Mouse (Mus musculus) MEL (cell line): ENCODE results near the gene Cnih1. TPM values are rescaled to one million over a fixed set of nuclear protein-coding genes. Genes with fewer than 3 reads are reported as not detected.

Experiments
- DNase-seq: peaks from one replicate; pipeline ENCODE4 v3.0.0; 2011; ENCODE audit warnings: low read depth, low spot score
- H3K27ac ChIP-seq: 2 replicates; pipeline ENCODE4 v1.5.1; 2012; ENCODE audit warnings: low read depth, mild to moderate bottlenecking, control low read depth, low read length, moderate library complexity; ENCODE audit not compliant: control insufficient read depth
- H3K27me3 ChIP-seq, 2 experiments: fragments of 150-350 bp in 1 of 2; sonication (generic) in 1 of 2; 2 replicates each; pipeline ENCODE4 v1.6.1; 2012; ENCODE audit warnings: low read length in 2 of 2, mild to moderate bottlenecking in 2 of 2, improper control_type of control experiment in 1 of 2, moderate library complexity in 1 of 2; ENCODE audit not compliant: insufficient read depth in 2 of 2, control insufficient read depth in 1 of 2
- H3K36me3 ChIP-seq, 2 experiments: 2 replicates each; pipeline ENCODE4 v1.6.1; 2012 to 2014; ENCODE audit warnings: low read length in 2 of 2, improper control_type of control experiment in 1 of 2, inconsistent platforms in 1 of 2, mild to moderate bottlenecking in 1 of 2; ENCODE audit not compliant: insufficient read depth in 2 of 2, control insufficient read depth in 1 of 2
- H3K4me1 ChIP-seq, 2 experiments: fragments of 150-350 bp in 1 of 2; sonication (generic) in 1 of 2; 2 replicates each; pipeline ENCODE4 v1.6.1; 2012; ENCODE audit warnings: low read length in 2 of 2, improper control_type of control experiment in 1 of 2, mild to moderate bottlenecking in 1 of 2; ENCODE audit not compliant: insufficient read depth in 2 of 2, control insufficient read depth in 1 of 2
- H3K4me3 ChIP-seq, 2 experiments: fragments of 150-350 bp in 1 of 2; sonication (generic) in 1 of 2; 2 replicates each; pipeline ENCODE4 v1.5.1; 2012; ENCODE audit warnings: low read depth in 2 of 2, low read length in 2 of 2, mild to moderate bottlenecking in 2 of 2, moderate library complexity in 2 of 2, control low read depth in 1 of 2, improper control_type of control experiment in 1 of 2; ENCODE audit not compliant: control insufficient read depth in 1 of 2, insufficient read depth in 1 of 2
- H3K79me2 ChIP-seq: 2 replicates; pipeline ENCODE4 v1.6.1; 2012; ENCODE audit warnings: mild to moderate bottlenecking, low read length, moderate library complexity; ENCODE audit not compliant: control insufficient read depth, poor library complexity, insufficient read depth
- H3K9ac ChIP-seq: 2 replicates; pipeline ENCODE4 v1.6.1; 2012; ENCODE audit warnings: low read depth, mild to moderate bottlenecking, control low read depth, low read length, moderate library complexity; ENCODE audit not compliant: control insufficient read depth, poor library complexity, severe bottlenecking
- H3K9me3 ChIP-seq: fragments of 150-350 bp; sonication (generic); replicated peaks from 2 replicates; pipeline ENCODE4 v1.6.1; 2012; ENCODE audit warnings: mild to moderate bottlenecking, low read length, improper control_type of control experiment, moderate library complexity; ENCODE audit not compliant: insufficient read depth
- BHLHE40 ChIP-seq: IDR thresholded peaks from 2 replicates; pipeline ENCODE4 v1.6.1; 2012; ENCODE audit warnings: low read depth, mild to moderate bottlenecking, inconsistent platforms, low read length, improper control_type of control experiment, borderline replicate concordance
- CHD2 ChIP-seq: IDR thresholded peaks from 2 replicates; pipeline ENCODE4 v1.6.1; 2011; ENCODE audit warnings: low read length, improper control_type of control experiment
- CTCF ChIP-seq, 3 experiments: IDR thresholded peaks in 2 of 3; conservative IDR thresholded peaks in 1 of 3; 2 replicates each; pipeline ENCODE4 v1.5.1; 2011 to 2012; ENCODE audit warnings: low read length in 3 of 3, low read depth in 2 of 3, mild to moderate bottlenecking in 2 of 3, improper control_type of control experiment in 1 of 3, inconsistent platforms in 1 of 3, mixed read lengths in 1 of 3, moderate library complexity in 1 of 3; ENCODE audit not compliant: control insufficient read depth in 1 of 3, insufficient read depth in 1 of 3, poor library complexity in 1 of 3, severe bottlenecking in 1 of 3
- E2F4 ChIP-seq: IDR thresholded peaks from 2 replicates; pipeline ENCODE4 v1.6.1; 2011; ENCODE audit warnings: low read depth, low read length, improper control_type of control experiment, borderline replicate concordance
- EP300 ChIP-seq, 2 experiments: IDR thresholded peaks; 2 replicates each; pipeline ENCODE4 v1.6.1; 2011; ENCODE audit warnings: improper control_type of control experiment in 2 of 2, low read length in 2 of 2, low read depth in 1 of 2, mild to moderate bottlenecking in 1 of 2
- GABPA ChIP-seq: IDR thresholded peaks from 2 replicates; pipeline ENCODE4 v1.6.1; 2012; ENCODE audit warnings: low read depth, mild to moderate bottlenecking, inconsistent platforms, low read length, improper control_type of control experiment, moderate library complexity
- HCFC1 ChIP-seq: IDR thresholded peaks from 2 replicates; pipeline ENCODE4 v1.6.1; 2012; ENCODE audit warnings: low read depth, mild to moderate bottlenecking, inconsistent platforms, low read length, improper control_type of control experiment, moderate library complexity
- KAT2A ChIP-seq: conservative IDR thresholded peaks from 2 replicates; pipeline ENCODE4 v1.6.1; 2012; ENCODE audit warnings: low read depth, low read length, improper control_type of control experiment, inconsistent platforms
- MAFK ChIP-seq: IDR thresholded peaks from 2 replicates; pipeline ENCODE4 v1.6.1; 2011; ENCODE audit warnings: low read depth, mild to moderate bottlenecking, low read length, improper control_type of control experiment, borderline replicate concordance
- MYC ChIP-seq: IDR thresholded peaks from 2 replicates; pipeline ENCODE4 v1.6.1; 2011; ENCODE audit warnings: low read depth, mild to moderate bottlenecking, low read length, improper control_type of control experiment, moderate library complexity
- NELFE ChIP-seq: IDR thresholded peaks from 2 replicates; pipeline ENCODE4 v1.6.1; 2011; ENCODE audit warnings: low read depth, low read length, improper control_type of control experiment
- NRF1 ChIP-seq: IDR thresholded peaks from 2 replicates; pipeline ENCODE4 v1.6.1; 2014; ENCODE audit warnings: low read depth, mild to moderate bottlenecking, inconsistent platforms, low read length, improper control_type of control experiment, moderate library complexity; ENCODE audit not compliant: poor library complexity, insufficient read depth, severe bottlenecking
- POLR2A ChIP-seq, 2 experiments: IDR thresholded peaks; 2 replicates each; pipeline ENCODE4 v1.6.1; 2011 to 2012; ENCODE audit warnings: low read length in 2 of 2, mild to moderate bottlenecking in 2 of 2, control low read depth in 1 of 2, improper control_type of control experiment in 1 of 2, low read depth in 1 of 2, moderate library complexity in 1 of 2; ENCODE audit not compliant: control insufficient read depth in 1 of 2, insufficient read depth in 1 of 2, poor library complexity in 1 of 2
- POLR2AphosphoS2 ChIP-seq: IDR thresholded peaks from 2 replicates; pipeline ENCODE4 v1.6.1; 2011; ENCODE audit warnings: low read length, improper control_type of control experiment
- SIN3A ChIP-seq: IDR thresholded peaks from 2 replicates; pipeline ENCODE4 v1.6.1; 2012; ENCODE audit warnings: low read length, improper control_type of control experiment, inconsistent platforms
- SMC3 ChIP-seq: IDR thresholded peaks from 2 replicates; pipeline ENCODE4 v1.6.1; 2011; ENCODE audit warnings: low read depth, low read length, improper control_type of control experiment
- TBP ChIP-seq: IDR thresholded peaks from 2 replicates; pipeline ENCODE4 v1.8.0; 2011; ENCODE audit warnings: low read depth, low read length, improper control_type of control experiment
- TCF12 ChIP-seq: IDR thresholded peaks from 2 replicates; pipeline ENCODE4 v1.6.1; 2014; ENCODE audit warnings: low read depth, mild to moderate bottlenecking, inconsistent platforms, low read length, improper control_type of control experiment, moderate library complexity
- UBTF ChIP-seq: IDR thresholded peaks from 2 replicates; pipeline ENCODE4 v1.6.1; 2012; ENCODE audit warnings: low read depth, mild to moderate bottlenecking, inconsistent platforms, low read length, improper control_type of control experiment, moderate library complexity, borderline replicate concordance; ENCODE audit not compliant: insufficient read depth
- USF1 ChIP-seq: IDR thresholded peaks from 2 replicates; pipeline ENCODE4 v1.6.1; 2014; ENCODE audit warnings: low read depth, mild to moderate bottlenecking, inconsistent platforms, low read length, improper control_type of control experiment, moderate library complexity
- USF2 ChIP-seq, 2 experiments: IDR thresholded peaks; 2 replicates each; pipeline ENCODE4 v1.6.1; 2011 to 2012; ENCODE audit warnings: improper control_type of control experiment in 2 of 2, low read length in 2 of 2, borderline replicate concordance in 1 of 2, inconsistent platforms in 1 of 2, low read depth in 1 of 2, mild to moderate bottlenecking in 1 of 2; ENCODE audit not compliant: insufficient read depth in 1 of 2
- ZNF384 ChIP-seq: IDR thresholded peaks from 2 replicates; pipeline ENCODE4 v1.6.1; 2012; ENCODE audit warnings: low read depth, mild to moderate bottlenecking, inconsistent platforms, low read length, improper control_type of control experiment
- polyA plus RNA-seq, 2 experiments: library from polyadenylated mRNA; stranded (reverse) in 1 of 2; unstranded in 1 of 2; fragments of >175 nt in 1 of 2; fragments of >200 nt in 1 of 2; gene quantifications; 2 replicates each; pipeline versions ENCODE4 v1.2.1 to v1.2.4; 2012; ENCODE audit warnings: low replicate concordance in 2 of 2, low read depth in 1 of 2; ENCODE audit not compliant: insufficient read length in 2 of 2, insufficient read depth in 1 of 2, missing spikeins in 1 of 2
- total RNA-seq: library from RNA; depleted of rRNA; stranded (reverse); fragments of 300-350 nt; gene quantifications from 2 replicates; pipeline ENCODE4 v1.2.3, GENCODE M21; 2012

Cnih1 gene
- total and polyA plus RNA-seq, 3 experiments = 50.6 to 155 TPM; not detected in 1

GRCm38 (mm10) chr14:46806186-46806585 lies 18.0 kb upstream of the Cnih1 start:
- no peak for DNase-seq
- Histone ChIP-seq H3K9ac (no peak overlapping the region), H3K27me3 (no peaks in the 10 kb centered on the region), H3K27ac (no peak overlapping the region), H3K9me3 (no peaks in the 10 kb centered on the region), H3K4me3 (no peak overlapping the region), H3K4me1 (peaks cover 6 to 7% of the 10 kb centered on the region in 2 experiments), H3K36me3 (peaks cover 3 to 9% of the 10 kb centered on the region in 2 experiments), H3K79me2 (no peaks in the 10 kb centered on the region)
- no peak for TF ChIP-seq POLR2A (IDR thresholded peaks at IDR 0.05; ENCODE audit: control insufficient read depth in 1 of 2, insufficient read depth in 1 of 2, low read depth in 1 of 2, low read length in 2 of 2, poor library complexity in 1 of 2)
- no peak for TF ChIP-seq MAFK
- TF ChIP-seq USF1 = no peak
- TF ChIP-seq BHLHE40 = no peak
- TF ChIP-seq UBTF = no peak
- TF ChIP-seq HCFC1 = no peak
- no peak for TF ChIP-seq TCF12
- TF ChIP-seq NELFE = no peak
- no peak for TF ChIP-seq SMC3
- TF ChIP-seq SIN3A = no peak
- TF ChIP-seq KAT2A = no peak
- no peak for TF ChIP-seq EP300 (IDR thresholded peaks at IDR 0.05; ENCODE audit: low read depth in 1 of 2, low read length in 2 of 2)
- TF ChIP-seq E2F4 = no peak
- no peak for TF ChIP-seq CHD2
- TF ChIP-seq NRF1 = no peak

- TF ChIP-seq TBP = no peak
- no peak for TF ChIP-seq UBTF
- no peak for TF ChIP-seq GABPA
- no peak for TF ChIP-seq NELFE
- TF ChIP-seq USF2 (IDR thresholded peaks at IDR 0.05; ENCODE audit: borderline replicate concordance in 1 of 2, insufficient read depth in 1 of 2, low read depth in 1 of 2, low read length in 2 of 2) = no peak
- TF ChIP-seq MYC = no peak
- no peak for TF ChIP-seq ZNF384
- no peak for TF ChIP-seq CTCF (IDR thresholded peaks at IDR 0.05 in 2 of 3, conservative IDR thresholded peaks at IDR 0.05 in 1 of 3; ENCODE audit: control insufficient read depth in 1 of 3, insufficient read depth in 1 of 3, low read depth in 2 of 3, low read length in 3 of 3, poor library complexity in 1 of 3, severe bottlenecking in 1 of 3)
- TF ChIP-seq EP300 (IDR thresholded peaks at IDR 0.05; ENCODE audit: low read depth in 1 of 2, low read length in 2 of 2) = no peak
- TF ChIP-seq POLR2AphosphoS2 = no peak
- no peak overlapping the region for H3K4me3 ChIP-seq
- H3K79me2 ChIP-seq = no peaks in the 10 kb centered on the region
- H3K27me3 ChIP-seq = no peaks in the 10 kb centered on the region
- DNase-seq = no peak
- H3K36me3 ChIP-seq = peaks cover 6 to 9% of the 10 kb centered on the region in 2 experiments
- H3K9me3 ChIP-seq = no peaks in the 10 kb centered on the region
- H3K27ac ChIP-seq = no peak overlapping the region
- no peak overlapping the region for H3K9ac ChIP-seq
- peaks cover 12 to 13% of the 10 kb centered on the region in 2 experiments for H3K4me1 ChIP-seq
These were observed 15.6 kb upstream of the Cnih1 start for GRCm38 (mm10) chr14:46803791-46804190.
